Mouse (Mus musculus) forebrain, embryonic 12.5 days (tissue): ENCODE data around the gene Dimt1. TPM values are rescaled to one million over a fixed set of nuclear protein-coding genes. Genes with fewer than 3 reads are reported as not detected.

Experiments
- ATAC-seq: fragments of 200-750 bp; cut with Nextera tagmentation; 2 replicates; pipeline ENCODE4 v1.8.0; 2017; ENCODE audit warnings: moderate TSS enrichment; ENCODE audit not compliant: low FRiP score
- H3K27ac ChIP-seq: fragments of 300-500 bp; sonication (generic); 2 replicates; pipeline ENCODE4 v1.5.1; 2016; ENCODE audit warnings: mild to moderate bottlenecking
- H3K27me3 ChIP-seq: fragments of 300-500 bp; sonication (generic); 2 replicates; pipeline ENCODE4 v1.6.1; 2016; ENCODE audit warnings: mild to moderate bottlenecking
- H3K36me3 ChIP-seq: fragments of 300-500 bp; sonication (generic); replicated peaks from 2 replicates; pipeline ENCODE4 v1.6.1; 2016; ENCODE audit warnings: mild to moderate bottlenecking
- H3K4me1 ChIP-seq: fragments of 300-500 bp; sonication (generic); 2 replicates; pipeline ENCODE4 v1.6.1; 2016
- H3K4me2 ChIP-seq: fragments of 300-500 bp; sonication (generic); 2 replicates; pipeline ENCODE4 v1.6.1; 2016; ENCODE audit warnings: mild to moderate bottlenecking, moderate library complexity
- H3K4me3 ChIP-seq: fragments of 300-500 bp; sonication (generic); replicated peaks from 2 replicates; pipeline ENCODE4 v1.5.1; 2016; ENCODE audit warnings: mild to moderate bottlenecking
- H3K9ac ChIP-seq: fragments of 300-500 bp; sonication (generic); 2 replicates; pipeline ENCODE4 v1.6.1; 2016; ENCODE audit warnings: mild to moderate bottlenecking
- H3K9me3 ChIP-seq: fragments of 300-500 bp; sonication (generic); 2 replicates; pipeline ENCODE4 v1.6.1; 2016
- WGBS: fragments of 180-500 bp; shearing (Covaris S2); methylation state at CpG from one replicate; pipeline ENCODE4 v1.1.7; 2016; 5-methylcytosine and 5-hydroxymethylcytosine counted together
- polyA plus RNA-seq: library from polyadenylated mRNA; unstranded; fragments of >200 nt; fragmentation: Nextera tagmentation; extraction: Ambion mirVana; gene quantifications from 2 replicates; pipeline ENCODE4 v1.2.1, GENCODE M21; 2016

Dimt1 gene
- polyA plus RNA-seq, 1 experiment from 2014 or later, result 45.3 TPM

- WGBS, result under 1% methylated on average over 83 of the region's 84 CpGs
- peaks cover 13% of the 10 kb centered on the region for H3K4me1 ChIP-seq
- peak within 1 kb of the TSS; percentile 89 for H3K9ac ChIP-seq
- no peaks in the 10 kb centered on the region for H3K36me3 ChIP-seq
- peak within 1 kb of the TSS; percentile 60 for H3K4me2 ChIP-seq
- peak within 1 kb of the TSS; percentile 83 for H3K27ac ChIP-seq
- ATAC-seq, result peak; percentile 98
- 0 out of 2 replicates have a peak, but pooled peaks cover 2% of the 10 kb centered on the region for H3K9me3 ChIP-seq
- peak within 1 kb of the TSS; percentile 98 for H3K4me3 ChIP-seq
- no peaks in the 10 kb centered on the region for H3K27me3 ChIP-seq
These were observed 10.4 kb upstream of the Dimt1 start, which contains the start of gene Ipo11 for GRCm38 (mm10) chr13:106936256-106937137. Gene Ipo11 (minus strand): TSS chr13:106936958.

- Histone ChIP-seq H3K4me2 (peak overlapping the region; percentile 60), H3K27me3 (no peaks in the 10 kb centered on the region), H3K4me1 (peaks cover 13% of the 10 kb centered on the region), H3K4me3 (peak overlapping the region; percentile 98), H3K9ac (peak overlapping the region; percentile 89; the same call in 1 of the 2 replicates), H3K36me3 (no peaks in the 10 kb centered on the region), H3K27ac (no peak overlapping the region), H3K9me3 (0 out of 2 replicates have a peak, but pooled peaks cover 2% of the 10 kb centered on the region)
- 29% methylated on average over 7 of the region's 7 CpGs for WGBS
- no peak for ATAC-seq
These were observed 9.8 kb upstream of the Dimt1 start for GRCm38 (mm10) chr13:106937138-106937472.

GRCm38 (mm10) chr13:106941211-106941976, 5.5 kb upstream of the Dimt1 start:
- H3K27me3 ChIP-seq, result no peaks in the 10 kb centered on the region
- H3K27ac ChIP-seq, result no peak overlapping the region
- no peaks in the 10 kb centered on the region for H3K36me3 ChIP-seq
- ATAC-seq, result no peak; the same call in 1 of the 2 replicates
- H3K4me2 ChIP-seq, result 0 out of 2 replicates have a peak overlapping the region, but pooled peaks have one; percentile 13
- no peak overlapping the region for H3K9ac ChIP-seq
- WGBS, result 33% methylated on average over 7 of the region's 7 CpGs
- no peaks in the 10 kb centered on the region for H3K4me1 ChIP-seq
- peak overlapping the region; percentile 19 for H3K4me3 ChIP-seq
- H3K9me3 ChIP-seq, result 0 out of 2 replicates have a peak, but pooled peaks cover 2% of the 10 kb centered on the region

- no peak overlapping the region for H3K9ac ChIP-seq
- no peak overlapping the region for H3K27ac ChIP-seq
- WGBS, result 93% methylated on average over 1 of the region's 1 CpGs
- H3K4me2 ChIP-seq, result no peak overlapping the region
- peaks cover 2% of the 10 kb centered on the region for H3K4me1 ChIP-seq
- H3K36me3 ChIP-seq, result no peaks in the 10 kb centered on the region
- 0 out of 2 replicates have a peak, but pooled peaks cover 2% of the 10 kb centered on the region for H3K9me3 ChIP-seq
- no peak for ATAC-seq
- H3K27me3 ChIP-seq, result no peaks in the 10 kb centered on the region
- H3K4me3 ChIP-seq, result no peak overlapping the region
These were observed 4.2 kb upstream of the Dimt1 start for GRCm38 (mm10) chr13:106942721-106943120.

GRCm38 (mm10) chr13:106945518-106945917, 1.4 kb upstream of the Dimt1 start:
- Histone ChIP-seq H3K4me1 (peaks cover 11% of the 10 kb centered on the region), H3K9me3 (0 out of 2 replicates have a peak, but pooled peaks cover 2% of the 10 kb centered on the region), H3K36me3 (peaks cover 9% of the 10 kb centered on the region), H3K27ac (no peak overlapping the region), H3K27me3 (no peaks in the 10 kb centered on the region), H3K9ac (no peak overlapping the region), H3K4me2 (no peak overlapping the region), H3K4me3 (no peak overlapping the region)
- WGBS, result 89% methylated on average over 9 of the region's 9 CpGs
- ATAC-seq, result no peak

- no peaks in the 10 kb centered on the region for H3K9me3 ChIP-seq
- peaks cover 11% of the 10 kb centered on the region for H3K4me1 ChIP-seq
- H3K9ac ChIP-seq, result peak overlapping the region; percentile 86
- ATAC-seq, result 0 out of 2 replicates have a peak, but pooled peaks have one; percentile 1
- peak overlapping the region; percentile 59 for H3K4me2 ChIP-seq
- H3K27me3 ChIP-seq, result no peaks in the 10 kb centered on the region
- WGBS, result 6% methylated on average over 6 of the region's 6 CpGs
- no peak overlapping the region for H3K27ac ChIP-seq
- peaks cover 27% of the 10 kb centered on the region for H3K36me3 ChIP-seq
- peak overlapping the region; percentile 93 for H3K4me3 ChIP-seq
These were observed 656 bp downstream of the Dimt1 start for GRCm38 (mm10) chr13:106947583-106947982.

GRCm38 (mm10) chr13:106954880-106955279, 8.0 kb downstream of the Dimt1 start:
- Histone ChIP-seq H3K9ac (no peak overlapping the region), H3K27ac (no peak overlapping the region), H3K4me3 (no peak overlapping the region), H3K4me2 (no peak overlapping the region), H3K4me1 (no peaks in the 10 kb centered on the region), H3K27me3 (no peaks in the 10 kb centered on the region), H3K9me3 (no peaks in the 10 kb centered on the region), H3K36me3 (peaks cover 67% of the 10 kb centered on the region)
- 93% methylated on average over 3 of the region's 3 CpGs for WGBS
- no peak for ATAC-seq

- no peaks in the 10 kb centered on the region for H3K4me1 ChIP-seq
- 88% methylated on average over 4 of the region's 4 CpGs for WGBS
- H3K4me2 ChIP-seq, result no peak overlapping the region
- ATAC-seq, result no peak
- no peaks in the 10 kb centered on the region for H3K27me3 ChIP-seq
- H3K27ac ChIP-seq, result no peak overlapping the region
- peaks cover 54% of the 10 kb centered on the region for H3K36me3 ChIP-seq
- no peak overlapping the region for H3K9ac ChIP-seq
- H3K9me3 ChIP-seq, result no peaks in the 10 kb centered on the region
- no peak overlapping the region for H3K4me3 ChIP-seq
These were observed 10.6 kb downstream of the Dimt1 start for GRCm38 (mm10) chr13:106957554-106957953.

GRCm38 (mm10) chr13:106958286-106958685, 11.4 kb downstream of the Dimt1 start:
- H3K27ac ChIP-seq, result no peak overlapping the region
- H3K36me3 ChIP-seq, result peaks cover 48% of the 10 kb centered on the region
- no peak overlapping the region for H3K4me3 ChIP-seq
- H3K9ac ChIP-seq, result no peak overlapping the region
- no peaks in the 10 kb centered on the region for H3K27me3 ChIP-seq
- no peaks in the 10 kb centered on the region for H3K4me1 ChIP-seq
- no peak for ATAC-seq
- 90% methylated on average over 3 of the region's 3 CpGs for WGBS
- no peaks in the 10 kb centered on the region for H3K9me3 ChIP-seq
- H3K4me2 ChIP-seq, result no peak overlapping the region

GRCm38 (mm10) chr13:106960557-106960956, 13.6 kb downstream of the Dimt1 start:
- H3K36me3 ChIP-seq, result peaks cover 43% of the 10 kb centered on the region
- H3K4me2 ChIP-seq, result no peak overlapping the region
- no peak for ATAC-seq
- H3K9ac ChIP-seq, result no peak overlapping the region
- no peak overlapping the region for H3K4me3 ChIP-seq
- WGBS, result 96% methylated on average over 3 of the region's 3 CpGs
- no peaks in the 10 kb centered on the region for H3K4me1 ChIP-seq
- H3K27ac ChIP-seq, result no peak overlapping the region
- H3K27me3 ChIP-seq, result no peaks in the 10 kb centered on the region
- no peaks in the 10 kb centered on the region for H3K9me3 ChIP-seq

GRCm38 (mm10) chr13:106961496-106961895, 14.6 kb downstream of the Dimt1 start:
- H3K27ac ChIP-seq, result no peak overlapping the region
- WGBS, result 89% methylated on average over 4 of the region's 4 CpGs
- peaks cover 36% of the 10 kb centered on the region for H3K36me3 ChIP-seq
- H3K27me3 ChIP-seq, result no peaks in the 10 kb centered on the region
- no peak for ATAC-seq
- no peaks in the 10 kb centered on the region for H3K4me1 ChIP-seq
- no peak overlapping the region for H3K4me2 ChIP-seq
- H3K9ac ChIP-seq, result no peak overlapping the region
- no peak overlapping the region for H3K4me3 ChIP-seq
- H3K9me3 ChIP-seq, result no peaks in the 10 kb centered on the region

- no peaks in the 10 kb centered on the region for H3K27me3 ChIP-seq
- WGBS, result 91% methylated on average over 2 of the region's 2 CpGs
- no peak for ATAC-seq
- H3K4me3 ChIP-seq, result no peak overlapping the region
- no peak overlapping the region for H3K4me2 ChIP-seq
- no peaks in the 10 kb centered on the region for H3K9me3 ChIP-seq
- H3K27ac ChIP-seq, result no peak overlapping the region
- peaks cover 9% of the 10 kb centered on the region for H3K36me3 ChIP-seq
- H3K9ac ChIP-seq, result no peak overlapping the region
- H3K4me1 ChIP-seq, result no peaks in the 10 kb centered on the region
These were observed 50.0 kb downstream of the Dimt1 start for GRCm38 (mm10) chr13:106996891-106997290.
